ENCODE assay signal across 27 mouse cellular contexts in the genomic region with DNA sequence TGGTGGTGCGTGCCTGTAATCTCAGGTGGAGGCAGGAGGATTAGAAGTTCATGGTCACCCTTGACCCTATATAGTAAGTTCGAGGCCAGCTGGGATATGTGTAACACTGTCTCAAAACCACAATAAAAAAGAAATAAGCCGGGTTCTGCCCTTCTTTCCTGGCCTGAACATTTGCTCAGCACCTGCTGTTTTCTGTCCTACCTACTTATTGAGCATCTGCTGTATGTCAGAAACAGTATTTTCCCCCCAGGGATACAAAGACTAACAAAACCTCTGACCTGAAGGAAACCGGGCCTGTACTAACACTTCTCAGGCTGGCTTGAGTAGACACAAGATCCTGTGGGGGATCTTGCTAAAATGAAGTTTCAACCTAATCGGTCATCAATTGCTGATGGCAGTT.
"Had no signal": no experiment of that assay in that cellular context is flagged by ENCODE, and none has a peak within 500 bp of the region (broad histone marks: within the 10 kb centered on the region; RNA-seq: fewer than 3 reads in every experiment).

No protein-coding gene starts in this region.

- H3K27me3 ChIP-seq: hindbrain, embryonic 12.5 days; intestine, embryonic 15.5 days; limb, embryonic 13.5 days; limb, embryonic 15.5 days; liver, embryonic 13.5 days; liver, embryonic 15.5 days had no signal

- H3K9ac ChIP-seq: heart, embryonic 12.5 days; hindbrain, embryonic 12.5 days; hindbrain, embryonic 14.5 days; intestine, embryonic 15.5 days; limb, embryonic 13.5 days; limb, embryonic 15.5 days; liver, embryonic 13.5 days; liver, embryonic 15.5 days had no signal

- H3K27ac ChIP-seq: gastrocnemius, adult 2 months; heart, embryonic 10.5 days; hindbrain, embryonic 10.5 days; hindbrain, embryonic 12.5 days; hindbrain, embryonic 14.5 days; intestine, embryonic 15.5 days; kidney, postnatal 0 days; limb, embryonic 13.5 days; limb, embryonic 15.5 days; liver, embryonic 13.5 days; liver, embryonic 15.5 days had no signal

- DNase-seq: gastrocnemius, adult 2 months; gastrocnemius, postnatal 10 days; gastrocnemius, postnatal 25 days; heart, adult 18-20 months; heart, postnatal 10 days; heart, postnatal 4 days; kidney, adult 18-20 months; kidney, adult 8-10 months; kidney, postnatal 14 days; kidney, postnatal 36 days; layer of hippocampus, adult 9-11 months; layer of hippocampus, postnatal 36 days; left cerebral cortex, postnatal 4 days; liver, embryonic 13.5 days had no signal

- H3K9me3 ChIP-seq: heart, embryonic 10.5 days; heart, embryonic 12.5 days; hindbrain, embryonic 10.5 days; hindbrain, embryonic 12.5 days; intestine, embryonic 15.5 days; limb, embryonic 13.5 days; limb, embryonic 15.5 days; liver, embryonic 13.5 days; liver, embryonic 15.5 days had no signal

- H3K4me1 ChIP-seq: intestine, embryonic 15.5 days had no signal

- H3K4me3 ChIP-seq: gastrocnemius, adult 2 months; heart, embryonic 10.5 days; heart, embryonic 12.5 days; hindbrain, embryonic 10.5 days; hindbrain, embryonic 12.5 days; intestine, embryonic 15.5 days; limb, embryonic 13.5 days; limb, embryonic 15.5 days; liver, embryonic 13.5 days; liver, embryonic 15.5 days had no signal

- H3K4me2 ChIP-seq: heart, embryonic 12.5 days; hindbrain, embryonic 12.5 days; hindbrain, embryonic 14.5 days; intestine, embryonic 15.5 days; limb, embryonic 13.5 days; limb, embryonic 15.5 days; liver, embryonic 13.5 days; liver, embryonic 15.5 days had no signal

- ATAC-seq: hindbrain, embryonic 16.5 days; inflammation-experienced regulatory T-cells, adult 6 months; intestine, embryonic 15.5 days; intestine, postnatal 0 days had no signal

- H3K36me3 ChIP-seq: heart, embryonic 10.5 days; heart, embryonic 12.5 days; hindbrain, embryonic 10.5 days; hindbrain, embryonic 12.5 days; intestine, embryonic 15.5 days; limb, embryonic 13.5 days; limb, embryonic 15.5 days; liver, embryonic 13.5 days; liver, embryonic 15.5 days had no signal
